Mouse (Mus musculus): ENCODE results near the gene Scarf1.
A peak's percentile ranks its signal among the peaks of the same experiment; 100 is the strongest.

GRCm38 (mm10) chr11:75509741-75510626, 3.4 kb upstream of the Scarf1 start, which contains the start of gene Rilp:
- TF ChIP-seq POLR2A (IDR thresholded peaks at IDR 0.05; ENCODE audit: borderline replicate concordance, control insufficient read depth, low read depth, low read length) (no peak), CTCF (IDR thresholded peaks at IDR 0.05; ENCODE audit: control insufficient read depth, insufficient read depth, low read length) (peak; percentile 22; the same call in 1 of the 2 replicates)
